Mouse (Mus musculus) kidney, embryonic 14.5 days (tissue): ENCODE measurements around the gene Hyls1. TPM values are rescaled to one million over a fixed set of nuclear protein-coding genes. Genes with fewer than 3 reads are reported as not detected.

ENCODE experiments used
- ATAC-seq: fragments of 200-750 bp; cut with Nextera tagmentation; 2 replicates; pipeline ENCODE4 v1.8.0; 2017; ENCODE audit warnings: moderate number of reproducible peaks, mild to moderate bottlenecking, moderate TSS enrichment, moderate library complexity; ENCODE audit not compliant: low FRiP score, low TSS enrichment
- H3K27ac ChIP-seq: fragments of 300-500 bp; sonication (generic); 2 replicates; pipeline ENCODE4 v1.5.1; 2014; ENCODE audit warnings: low read depth, mild to moderate bottlenecking, low read length, moderate library complexity, mixed read lengths
- H3K27me3 ChIP-seq: fragments of 300-500 bp; sonication (generic); 2 replicates; pipeline ENCODE4 v1.6.1; 2014; ENCODE audit warnings: mild to moderate bottlenecking, low read length; ENCODE audit not compliant: control insufficient read depth, insufficient read depth
- H3K36me3 ChIP-seq: fragments of 300-500 bp; sonication (generic); 2 replicates; pipeline ENCODE4 v1.6.1; 2014; ENCODE audit warnings: low read length, mixed read lengths; ENCODE audit not compliant: control insufficient read depth, insufficient read depth
- H3K4me1 ChIP-seq: fragments of 300-500 bp; sonication (generic); 2 replicates; pipeline ENCODE4 v1.6.1; 2014; ENCODE audit warnings: low read length, mixed read lengths; ENCODE audit not compliant: control insufficient read depth, insufficient read depth
- H3K4me2 ChIP-seq: fragments of 300-500 bp; sonication (generic); replicated peaks from 2 replicates; pipeline ENCODE4 v1.6.1; 2014; ENCODE audit warnings: low read depth, mild to moderate bottlenecking, low read length
- H3K4me3 ChIP-seq: fragments of 300-500 bp; sonication (generic); 2 replicates; pipeline ENCODE4 v1.5.1; 2014; ENCODE audit warnings: mild to moderate bottlenecking, low read length
- H3K9ac ChIP-seq: fragments of 300-500 bp; sonication (generic); 2 replicates; pipeline ENCODE4 v1.6.1; 2014; ENCODE audit warnings: low read depth, mild to moderate bottlenecking, low read length, moderate library complexity
- H3K9me3 ChIP-seq: fragments of 300-500 bp; sonication (generic); 2 replicates; pipeline ENCODE4 v1.6.1; 2016; ENCODE audit warnings: low read length; ENCODE audit not compliant: control insufficient read depth
- WGBS: fragments of 180-500 bp; shearing (Covaris S2); extraction: QIAGEN DNeasy Blood & Tissue Kit; methylation state at CpG from one replicate; pipeline ENCODE4 v1.1.7; 2014; 5-methylcytosine and 5-hydroxymethylcytosine counted together
- polyA plus RNA-seq: library from polyadenylated mRNA; unstranded; fragments of >200 nt; fragmentation: Nextera tagmentation; extraction: Ambion mirVana; gene quantifications from 2 replicates; pipeline ENCODE4 v1.2.1, GENCODE M21; 2014

The Hyls1 gene
- polyA plus RNA-seq, 1 experiment from 2014 or later, result 17.0 TPM

DNA sequence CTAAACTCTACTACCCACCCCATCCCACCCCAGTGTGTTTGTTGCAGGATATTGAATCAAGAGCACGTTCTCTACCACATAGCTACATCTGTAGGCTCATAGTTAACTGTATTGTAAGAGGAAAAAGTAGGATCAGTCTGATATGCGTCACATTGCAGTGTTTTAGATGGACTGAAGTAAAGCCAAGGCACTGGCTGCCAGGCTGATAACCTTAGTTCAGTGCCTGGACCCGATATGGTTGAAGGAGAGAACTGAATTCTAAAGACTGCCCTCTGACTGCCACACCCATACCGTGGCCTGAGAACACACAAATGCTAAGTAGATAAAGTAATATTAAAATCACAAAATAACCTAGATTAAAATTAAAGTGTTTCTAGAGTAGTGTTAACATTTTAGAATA is 34.3 kb downstream of the Hyls1 start:
- ATAC-seq, result no peak
- H3K4me1 ChIP-seq, result peaks cover 20% of the 10 kb centered on the region
- H3K4me2 ChIP-seq, result no peak overlapping the region
- H3K36me3 ChIP-seq, result no peaks in the 10 kb centered on the region
- H3K27me3 ChIP-seq, result no peaks in the 10 kb centered on the region
- H3K9me3 ChIP-seq, result no peaks in the 10 kb centered on the region
- H3K27ac ChIP-seq, result no peak overlapping the region
- 77% methylated on average over 4 of the region's 4 CpGs for WGBS
- no peak overlapping the region for H3K4me3 ChIP-seq
- no peak overlapping the region for H3K9ac ChIP-seq

DNA sequence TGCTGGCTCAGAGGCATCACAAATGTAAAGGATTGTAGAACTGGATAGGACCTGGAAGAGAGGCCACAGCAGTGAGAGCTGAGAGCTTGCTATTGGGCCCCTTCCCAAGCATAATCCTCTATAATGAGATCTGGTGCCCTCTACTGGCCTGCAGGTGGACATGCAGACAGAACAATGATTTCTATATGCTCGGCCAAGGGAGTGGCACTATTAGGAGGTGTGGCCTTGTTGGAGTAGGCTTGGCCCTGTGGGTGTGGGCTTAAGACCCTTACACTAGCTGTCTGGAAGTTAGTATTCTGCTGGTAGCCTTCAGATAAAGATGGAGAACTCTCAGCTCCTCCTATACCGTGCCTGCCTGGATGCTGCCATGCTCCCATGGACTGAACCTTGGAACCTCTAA is 35.1 kb downstream of the Hyls1 start:
- 5% methylated on average over 2 of the region's 2 CpGs for WGBS
- Histone ChIP-seq H3K27me3 (no peaks in the 10 kb centered on the region), H3K4me2 (no peak overlapping the region), H3K4me1 (peaks cover 20% of the 10 kb centered on the region), H3K27ac (no peak overlapping the region), H3K36me3 (no peaks in the 10 kb centered on the region), H3K9ac (no peak overlapping the region), H3K4me3 (no peak overlapping the region), H3K9me3 (no peaks in the 10 kb centered on the region)
- ATAC-seq, result peak; percentile 85

DNA sequence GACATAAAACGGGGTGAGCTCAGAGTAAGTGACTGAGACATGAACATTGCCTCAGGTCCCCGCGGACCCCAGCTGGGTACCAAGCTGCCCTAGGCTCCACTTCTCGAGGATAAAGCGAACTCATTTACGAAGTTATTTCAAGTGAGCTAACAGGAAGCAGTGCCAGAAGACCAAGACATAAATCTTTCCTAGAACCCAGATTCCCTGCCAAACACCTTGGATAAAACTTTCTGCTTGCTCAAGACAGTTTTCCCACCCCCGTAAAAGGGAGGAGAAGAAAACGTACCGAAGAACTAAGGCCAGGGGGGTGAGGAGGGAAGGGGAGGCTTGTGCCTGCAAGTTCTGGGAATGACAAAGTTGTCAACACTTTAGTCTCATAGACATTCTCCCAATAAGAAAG is 36.9 kb downstream of the Hyls1 start:
- Histone ChIP-seq H3K9me3 (no peaks in the 10 kb centered on the region), H3K4me3 (no peak overlapping the region), H3K4me2 (no peak overlapping the region), H3K4me1 (peaks cover 16% of the 10 kb centered on the region), H3K27me3 (no peaks in the 10 kb centered on the region), H3K9ac (no peak overlapping the region), H3K27ac (no peak overlapping the region), H3K36me3 (no peaks in the 10 kb centered on the region)
- WGBS, result 46% methylated on average over 9 of the region's 9 CpGs
- no peak for ATAC-seq

DNA sequence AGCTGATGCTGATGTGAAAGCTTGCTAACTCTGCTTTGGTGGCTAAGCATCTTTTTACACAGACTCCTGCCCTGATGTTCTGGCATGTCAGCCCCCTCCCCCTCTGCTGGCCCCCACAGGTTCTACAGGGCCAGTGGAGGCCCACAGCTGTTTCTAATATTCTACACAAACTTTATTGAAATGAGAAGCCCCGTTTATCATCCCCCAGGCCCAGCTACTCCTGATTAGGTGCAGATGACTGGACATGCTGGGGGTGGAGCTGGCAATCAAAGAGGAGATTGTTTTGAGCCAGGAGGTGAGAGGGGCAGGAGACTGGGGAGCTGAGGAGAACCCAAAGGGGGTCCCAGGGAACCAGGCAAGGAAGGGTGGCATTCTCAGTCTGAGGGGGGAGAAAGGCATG is 40.4 kb downstream of the Hyls1 start:
- H3K4me2 ChIP-seq, result no peak overlapping the region
- 24% methylated on average over 1 of the region's 1 CpGs for WGBS
- H3K9ac ChIP-seq, result no peak overlapping the region
- H3K36me3 ChIP-seq, result no peaks in the 10 kb centered on the region
- ATAC-seq, result no peak
- no peaks in the 10 kb centered on the region for H3K27me3 ChIP-seq
- H3K4me1 ChIP-seq, result no peaks in the 10 kb centered on the region
- H3K9me3 ChIP-seq, result no peaks in the 10 kb centered on the region
- H3K27ac ChIP-seq, result no peak overlapping the region
- no peak overlapping the region for H3K4me3 ChIP-seq

DNA sequence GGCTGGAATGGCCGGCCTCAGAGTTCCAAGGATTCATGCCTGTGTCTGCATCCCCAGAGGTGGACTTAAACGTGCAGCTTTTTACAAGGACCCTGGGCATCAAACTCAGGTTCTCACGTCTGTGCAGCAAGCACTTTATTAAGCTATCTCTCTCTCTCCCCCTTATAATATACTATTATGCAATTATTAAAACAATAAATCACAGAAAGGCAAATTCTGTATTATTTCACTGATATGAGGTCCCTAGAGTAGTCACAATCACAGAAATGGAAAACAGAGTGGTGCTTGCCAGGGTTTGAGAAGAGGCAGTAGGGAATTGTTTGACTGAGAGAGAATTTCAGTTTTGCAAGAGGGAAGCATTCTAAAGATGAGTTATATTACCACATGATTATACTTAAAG is 41.1 kb downstream of the Hyls1 start:
- no peak overlapping the region for H3K4me2 ChIP-seq
- WGBS, result 75% methylated on average over 3 of the region's 3 CpGs

DNA sequence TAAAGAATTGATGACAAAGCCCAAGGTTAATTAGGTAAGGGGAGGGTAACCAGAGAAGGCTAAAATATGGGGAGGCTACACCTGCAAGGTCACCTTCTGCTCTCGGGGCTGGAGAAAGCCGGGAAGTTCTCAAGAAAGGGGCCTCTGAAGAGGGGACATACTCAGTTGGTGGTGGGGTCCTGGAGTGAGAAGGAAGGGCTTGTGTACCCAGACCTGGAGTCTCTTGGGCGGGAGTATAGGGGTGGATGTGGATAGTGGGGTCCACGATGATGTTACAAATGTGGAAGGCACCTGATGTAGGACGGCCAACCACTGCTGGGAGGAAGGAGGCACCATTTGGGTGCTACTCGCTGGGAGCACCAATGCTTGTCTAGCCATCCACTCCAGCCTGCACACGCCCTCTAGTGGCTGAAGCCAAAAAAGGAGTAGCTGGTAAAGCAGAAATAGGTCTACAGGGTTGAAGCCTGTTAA is 46.2 kb downstream of the Hyls1 start:
- Histone ChIP-seq H3K36me3 (no peaks in the 10 kb centered on the region), H3K27ac (no peak overlapping the region), H3K4me3 (no peak overlapping the region), H3K9ac (no peak overlapping the region), H3K4me1 (no peaks in the 10 kb centered on the region), H3K9me3 (no peaks in the 10 kb centered on the region), H3K4me2 (no peak overlapping the region), H3K27me3 (no peaks in the 10 kb centered on the region)
- 17% methylated on average over 7 of the region's 7 CpGs for WGBS
- ATAC-seq, result peak; percentile 73

More for the DNA sequence above, 41.1 kb downstream of the Hyls1 start:
- H3K36me3 ChIP-seq, result no peaks in the 10 kb centered on the region
- no peaks in the 10 kb centered on the region for H3K27me3 ChIP-seq
- no peak overlapping the region for H3K27ac ChIP-seq
- no peaks in the 10 kb centered on the region for H3K9me3 ChIP-seq
- H3K9ac ChIP-seq, result no peak overlapping the region
- no peak for ATAC-seq
- no peak overlapping the region for H3K4me3 ChIP-seq
- H3K4me1 ChIP-seq, result no peaks in the 10 kb centered on the region

DNA sequence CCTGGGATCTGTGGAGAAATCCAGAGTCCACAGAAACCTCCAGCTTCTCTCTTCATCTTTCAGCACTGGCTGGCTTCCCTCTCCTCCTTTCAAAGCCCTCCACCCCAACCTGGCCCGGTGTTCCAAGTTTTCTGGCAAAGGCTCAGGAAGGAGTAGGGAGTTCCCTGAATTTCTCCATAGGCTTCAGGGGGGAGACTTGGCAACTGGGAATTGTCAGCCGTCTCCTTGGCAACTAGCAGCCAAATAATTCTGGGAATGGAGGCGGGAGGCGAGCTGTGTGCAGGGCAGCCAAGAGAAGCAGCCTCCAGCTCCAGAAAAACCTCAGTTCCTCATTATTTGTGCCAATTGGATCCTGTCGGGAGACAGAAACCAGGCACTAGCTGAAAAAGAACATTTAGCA is 46.7 kb downstream of the Hyls1 start:
- H3K27ac ChIP-seq, result no peak overlapping the region
- H3K4me2 ChIP-seq, result no peak overlapping the region

DNA sequence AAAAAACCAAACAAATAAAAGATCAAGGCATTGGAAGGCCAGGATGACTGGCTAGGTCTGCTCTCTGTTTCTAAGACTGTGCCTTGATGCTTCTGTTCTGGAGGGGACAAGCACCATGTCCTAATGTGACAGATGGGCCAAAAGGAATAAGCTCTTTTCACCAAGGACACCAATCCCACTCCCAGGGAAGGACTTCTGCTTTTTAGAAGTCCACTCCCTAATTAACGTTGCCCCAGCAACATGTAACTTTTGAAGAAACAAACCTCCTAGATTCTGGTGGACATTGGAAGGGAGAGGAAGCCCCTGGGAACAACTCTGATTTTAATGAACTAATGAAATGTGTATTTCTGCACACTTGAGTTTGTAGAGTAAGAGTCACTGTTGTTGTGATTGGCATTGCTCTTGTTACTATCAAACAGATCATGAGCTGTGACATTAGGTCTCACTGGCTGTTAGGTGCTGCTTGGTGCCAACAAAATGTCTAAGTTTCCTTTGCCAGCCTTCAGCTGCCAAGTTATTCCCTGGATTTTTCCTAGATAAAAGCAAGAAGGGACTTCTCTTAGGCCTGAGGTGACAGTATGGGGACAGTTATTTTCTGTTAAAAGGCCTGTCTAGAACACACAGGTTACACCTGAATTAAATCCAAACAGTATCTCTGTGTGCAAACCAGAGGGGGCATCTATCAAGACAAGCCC is 47.2 kb downstream of the Hyls1 start:
- Histone ChIP-seq H3K27ac (no peak overlapping the region), H3K9ac (no peak overlapping the region), H3K4me1 (no peaks in the 10 kb centered on the region), H3K9me3 (no peaks in the 10 kb centered on the region), H3K4me2 (no peak overlapping the region), H3K4me3 (no peak overlapping the region), H3K27me3 (no peaks in the 10 kb centered on the region), H3K36me3 (no peaks in the 10 kb centered on the region)
- no peak for ATAC-seq
- WGBS, result 52% methylated on average over 1 of the region's 1 CpGs

More for the DNA sequence above, 46.7 kb downstream of the Hyls1 start:
- Histone ChIP-seq H3K9me3 (no peaks in the 10 kb centered on the region), H3K9ac (no peak overlapping the region), H3K36me3 (no peaks in the 10 kb centered on the region), H3K27me3 (no peaks in the 10 kb centered on the region), H3K4me1 (no peaks in the 10 kb centered on the region), H3K4me3 (no peak overlapping the region)
- peak; percentile 47; the same call in 1 of the 2 replicates for ATAC-seq
- 49% methylated on average over 5 of the region's 5 CpGs for WGBS

DNA sequence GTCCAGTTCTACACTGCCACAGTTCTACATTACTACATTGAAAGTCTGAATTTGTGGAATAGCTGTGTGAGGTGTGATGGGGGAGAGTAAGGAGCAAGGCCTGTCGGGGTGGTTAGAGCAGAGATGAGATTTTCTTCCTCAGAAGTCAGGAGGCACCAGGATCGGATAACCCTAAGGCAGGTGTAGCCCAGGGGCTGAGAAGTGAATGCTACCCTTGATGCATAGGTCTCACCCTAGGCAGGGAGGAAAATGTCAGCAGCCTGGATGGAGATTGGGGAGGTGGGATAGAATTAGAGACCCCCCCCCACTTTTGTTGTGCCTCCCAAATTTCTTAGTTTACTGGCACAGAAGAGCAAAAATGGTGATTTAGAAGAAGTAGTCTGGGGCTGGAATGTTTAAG is 48.0 kb downstream of the Hyls1 start:
- peak; percentile 38; the same call in 1 of the 2 replicates for ATAC-seq
- Histone ChIP-seq H3K27me3 (no peaks in the 10 kb centered on the region), H3K9ac (no peak overlapping the region), H3K27ac (no peak overlapping the region), H3K36me3 (no peaks in the 10 kb centered on the region), H3K4me3 (no peak overlapping the region), H3K9me3 (no peaks in the 10 kb centered on the region), H3K4me2 (no peak overlapping the region), H3K4me1 (no peaks in the 10 kb centered on the region)
- 52% methylated on average over 2 of the region's 2 CpGs for WGBS
